Mouse (Mus musculus) stomach, embryonic 14.5 days (tissue): ENCODE results near the gene Sgcg. TPM values are rescaled to one million over a fixed set of nuclear protein-coding genes. Genes with fewer than 3 reads are reported as not detected.

Source experiments
- ATAC-seq: fragments of 200-750 bp; cut with Nextera tagmentation; 2 replicates; pipeline ENCODE4 v1.8.0; 2017; ENCODE audit warnings: low read depth, moderate TSS enrichment; ENCODE audit not compliant: insufficient number of reproducible peaks, insufficient read depth, low FRiP score
- H3K27ac ChIP-seq: fragments of 300-500 bp; sonication (generic); 2 replicates; pipeline ENCODE4 v1.5.1; 2014; ENCODE audit warnings: mild to moderate bottlenecking, low read length, moderate library complexity, mixed read lengths
- H3K27me3 ChIP-seq: fragments of 300-500 bp; sonication (generic); 2 replicates; pipeline ENCODE4 v1.6.1; 2014; ENCODE audit warnings: low read length, control low read depth, mixed read lengths; ENCODE audit not compliant: control insufficient read depth, insufficient read depth
- H3K36me3 ChIP-seq: fragments of 300-500 bp; sonication (generic); 2 replicates; pipeline ENCODE4 v1.6.1; 2014; ENCODE audit warnings: mild to moderate bottlenecking, control low read depth, low read length, moderate library complexity, mixed read lengths; ENCODE audit not compliant: control insufficient read depth, insufficient read depth
- H3K4me1 ChIP-seq: fragments of 300-500 bp; sonication (generic); 2 replicates; pipeline ENCODE4 v1.6.1; 2014; ENCODE audit warnings: low read length, control low read depth, mixed read lengths; ENCODE audit not compliant: control insufficient read depth, insufficient read depth
- H3K4me2 ChIP-seq: fragments of 300-500 bp; sonication (generic); replicated peaks from 2 replicates; pipeline ENCODE4 v1.6.1; 2014; ENCODE audit warnings: low read depth, low read length, control low read depth
- H3K4me3 ChIP-seq: fragments of 300-500 bp; sonication (generic); 2 replicates; pipeline ENCODE4 v1.5.1; 2014; ENCODE audit warnings: low read depth, low read length, control low read depth
- H3K9ac ChIP-seq: fragments of 300-500 bp; sonication (generic); replicated peaks from 2 replicates; pipeline ENCODE4 v1.6.1; 2014; ENCODE audit warnings: low read depth, mild to moderate bottlenecking, control low read depth, low read length, moderate library complexity, mixed read lengths
- H3K9me3 ChIP-seq: fragments of 300-500 bp; sonication (generic); 2 replicates; pipeline ENCODE4 v1.6.1; 2016; ENCODE audit warnings: low read depth, low read length, control low read depth; ENCODE audit not compliant: control insufficient read depth
- WGBS: fragments of 180-500 bp; shearing (Covaris S2); extraction: QIAGEN DNeasy Blood & Tissue Kit; methylation state at CpG from one replicate; pipeline ENCODE4 v1.1.7; 2014; 5-methylcytosine and 5-hydroxymethylcytosine counted together
- polyA plus RNA-seq: library from polyadenylated mRNA; unstranded; fragments of >200 nt; fragmentation: Nextera tagmentation; extraction: Ambion mirVana; gene quantifications from 2 replicates; pipeline ENCODE4 v1.2.1, GENCODE M21; 2014

Sgcg gene
- polyA plus RNA-seq, 1 experiment from 2014 or later = 1.2 TPM

GRCm38 (mm10) chr14:61288606-61289286 lies 30.5 kb upstream of the Sgcg start:
- no peaks in the 10 kb centered on the region for H3K4me1 ChIP-seq
- no peak overlapping the region for H3K4me3 ChIP-seq
- H3K36me3 ChIP-seq = no peaks in the 10 kb centered on the region
- WGBS = 68% methylated on average over 19 of the region's 19 CpGs
- no peak for ATAC-seq
- H3K9me3 ChIP-seq = no peaks in the 10 kb centered on the region
- H3K27me3 ChIP-seq = no peaks in the 10 kb centered on the region
- H3K9ac ChIP-seq = no peak overlapping the region
- no peak overlapping the region for H3K4me2 ChIP-seq
- H3K27ac ChIP-seq = no peak overlapping the region

GRCm38 (mm10) chr14:61278676-61279300 lies 20.5 kb upstream of the Sgcg start:
- Histone ChIP-seq H3K9me3 (no peaks in the 10 kb centered on the region), H3K4me2 (no peak overlapping the region), H3K36me3 (no peaks in the 10 kb centered on the region), H3K27me3 (no peaks in the 10 kb centered on the region), H3K27ac (no peak overlapping the region), H3K4me1 (no peaks in the 10 kb centered on the region), H3K4me3 (no peak overlapping the region), H3K9ac (no peak overlapping the region)
- 83% methylated on average over 7 of the region's 7 CpGs for WGBS
- no peak for ATAC-seq

- Histone ChIP-seq H3K4me1 (no peaks in the 10 kb centered on the region), H3K36me3 (no peaks in the 10 kb centered on the region)
These were observed 19.0 kb upstream of the Sgcg start for GRCm38 (mm10) chr14:61277285-61277684.

GRCm38 (mm10) chr14:61274414-61275198 lies 16.3 kb upstream of the Sgcg start:
- peak overlapping the region; percentile 10 for H3K4me3 ChIP-seq
- no peaks in the 10 kb centered on the region for H3K9me3 ChIP-seq
- no peaks in the 10 kb centered on the region for H3K36me3 ChIP-seq
- WGBS = 7% methylated on average over 38 of the region's 38 CpGs
- no peak overlapping the region for H3K27ac ChIP-seq
- peak; percentile 14; the same call in 1 of the 2 replicates for ATAC-seq
- no peak overlapping the region for H3K9ac ChIP-seq
- H3K4me2 ChIP-seq = peak overlapping the region; percentile 30
- no peaks in the 10 kb centered on the region for H3K27me3 ChIP-seq
- no peaks in the 10 kb centered on the region for H3K4me1 ChIP-seq

More at GRCm38 (mm10) chr14:61277285-61277684, 19.0 kb upstream of the Sgcg start:
- H3K9me3 ChIP-seq = no peaks in the 10 kb centered on the region
- H3K4me2 ChIP-seq = no peak overlapping the region
- H3K4me3 ChIP-seq = no peak overlapping the region
- no peaks in the 10 kb centered on the region for H3K27me3 ChIP-seq
- WGBS = 20% methylated on average over 1 of the region's 1 CpGs
- no peak overlapping the region for H3K9ac ChIP-seq
- no peak overlapping the region for H3K27ac ChIP-seq
- ATAC-seq = no peak

- no peak for ATAC-seq
- Histone ChIP-seq H3K9me3 (no peaks in the 10 kb centered on the region), H3K27me3 (no peaks in the 10 kb centered on the region), H3K4me1 (no peaks in the 10 kb centered on the region), H3K27ac (no peak overlapping the region), H3K36me3 (no peaks in the 10 kb centered on the region), H3K4me2 (no peak overlapping the region), H3K4me3 (no peak overlapping the region), H3K9ac (no peak overlapping the region)
- WGBS = 41% methylated on average over 5 of the region's 5 CpGs
These were observed 9.7 kb upstream of the Sgcg start for GRCm38 (mm10) chr14:61267908-61268475.

- Histone ChIP-seq H3K9ac (no peak overlapping the region), H3K36me3 (no peaks in the 10 kb centered on the region), H3K4me2 (no peak overlapping the region), H3K4me3 (no peak overlapping the region), H3K27ac (no peak overlapping the region), H3K27me3 (no peaks in the 10 kb centered on the region), H3K9me3 (no peaks in the 10 kb centered on the region), H3K4me1 (no peaks in the 10 kb centered on the region)
- no peak for ATAC-seq
- 15% methylated on average over 3 of the region's 3 CpGs for WGBS
These were observed 794 bp upstream of the Sgcg start for GRCm38 (mm10) chr14:61259084-61259483.

- Histone ChIP-seq H3K9me3 (peaks cover 5% of the 10 kb centered on the region; the same call in 1 of the 2 replicates), H3K27ac (no peak overlapping the region), H3K4me1 (no peaks in the 10 kb centered on the region), H3K4me2 (no peak overlapping the region), H3K36me3 (no peaks in the 10 kb centered on the region), H3K9ac (no peak overlapping the region), H3K4me3 (no peak overlapping the region), H3K27me3 (no peaks in the 10 kb centered on the region)
- WGBS = 84% methylated on average over 15 of the region's 15 CpGs
- ATAC-seq = no peak
These were observed 5.5 kb downstream of the Sgcg start for GRCm38 (mm10) chr14:61252596-61253388.

GRCm38 (mm10) chr14:61246444-61246843 lies 11.8 kb downstream of the Sgcg start:
- H3K27ac ChIP-seq = no peak overlapping the region
- H3K4me1 ChIP-seq = no peaks in the 10 kb centered on the region
- H3K9me3 ChIP-seq = peaks cover 6% of the 10 kb centered on the region; the same call in 1 of the 2 replicates
- H3K4me2 ChIP-seq = no peak overlapping the region
- no peak overlapping the region for H3K4me3 ChIP-seq
- no peak for ATAC-seq
- no peaks in the 10 kb centered on the region for H3K27me3 ChIP-seq
- no peak overlapping the region for H3K9ac ChIP-seq
- 79% methylated on average over 3 of the region's 3 CpGs for WGBS
- no peaks in the 10 kb centered on the region for H3K36me3 ChIP-seq
